Mouse (Mus musculus) frontal cortex, postnatal 36 days (tissue): ENCODE measurements at regions not wholly inside any gene's neighbourhood (a gene's known extent, or its start where the extent isn't known, plus 50 kb on each side); places are given as distances from the start of the nearest gene placed in this dataset.

Experiments used
- DNase-seq, 2 experiments: peaks; one replicate each; pipeline ENCODE4 v3.0.0; 2022; ENCODE audit warnings: low spot score in 2 of 2

- DNase-seq: no peak
Observed at GRCm38 (mm10) chr14:61818365-61818764, 211.1 kb downstream of the Kcnrg start.

GRCm38 (mm10) chr14:61819251-61819650 is 212.0 kb downstream of the Kcnrg start:
- DNase-seq: no peak

- no peak for DNase-seq
Observed at GRCm38 (mm10) chr14:61834291-61834936, 227.2 kb downstream of the Kcnrg start.

- DNase-seq: no peak
Observed at GRCm38 (mm10) chr14:61835729-61836128, 228.5 kb downstream of the Kcnrg start.

- no peak for DNase-seq
Observed at GRCm38 (mm10) chr14:61836231-61836630, 229.0 kb downstream of the Kcnrg start.

- no peak for DNase-seq
Observed at GRCm38 (mm10) chr14:61836965-61837364, 229.7 kb downstream of the Kcnrg start.

GRCm38 (mm10) chr14:61837851-61838250 is 230.6 kb downstream of the Kcnrg start:
- no peak for DNase-seq

GRCm38 (mm10) chr14:61842476-61842875 is 235.2 kb downstream of the Kcnrg start:
- DNase-seq: no peak

GRCm38 (mm10) chr14:61846441-61846840 is 239.2 kb downstream of the Kcnrg start:
- DNase-seq: no peak

GRCm38 (mm10) chr14:61850244-61850643 is 243.0 kb downstream of the Kcnrg start:
- no peak for DNase-seq

- DNase-seq: no peak
Observed at GRCm38 (mm10) chr14:61857616-61858015, 250.4 kb downstream of the Kcnrg start.

GRCm38 (mm10) chr14:61860688-61861087 is 253.4 kb downstream of the Kcnrg start:
- no peak for DNase-seq

GRCm38 (mm10) chr14:61861357-61861958 is 254.2 kb downstream of the Kcnrg start:
- DNase-seq: no peak

GRCm38 (mm10) chr14:61862931-61863330 is 255.7 kb downstream of the Kcnrg start:
- no peak for DNase-seq

- DNase-seq: no peak
Observed at GRCm38 (mm10) chr14:61863475-61863874, 256.2 kb downstream of the Kcnrg start.

- DNase-seq: no peak
Observed at GRCm38 (mm10) chr14:61866532-61867268, 259.4 kb downstream of the Kcnrg start.

GRCm38 (mm10) chr14:61874206-61874605 is 266.9 kb downstream of the Kcnrg start:
- DNase-seq: no peak

GRCm38 (mm10) chr14:61879416-61879815 is 272.2 kb downstream of the Kcnrg start:
- no peak for DNase-seq

GRCm38 (mm10) chr14:61880514-61881259 is 273.4 kb downstream of the Kcnrg start:
- DNase-seq: no peak

- peak in 1 of 2 experiments; percentile 13 for DNase-seq
Observed at GRCm38 (mm10) chr14:61885241-61886015, 278.2 kb downstream of the Kcnrg start.

GRCm38 (mm10) chr14:61889626-61890025 is 282.4 kb downstream of the Kcnrg start:
- DNase-seq: no peak
